Mouse (Mus musculus): ENCODE results near the gene Bace1. TPM values are rescaled to one million over a fixed set of nuclear protein-coding genes. Genes with fewer than 3 reads are reported as not detected.

Bace1 gene
- polyA plus RNA-seq (2012; rRNA removed), result 4.6 and 7.5 TPM in 2 replicates

GRCm38 (mm10) chr9:45838434-45839138, at the start of gene Bace1:
Bace1 (plus strand) TSS chr9:45838580.

DNA sequence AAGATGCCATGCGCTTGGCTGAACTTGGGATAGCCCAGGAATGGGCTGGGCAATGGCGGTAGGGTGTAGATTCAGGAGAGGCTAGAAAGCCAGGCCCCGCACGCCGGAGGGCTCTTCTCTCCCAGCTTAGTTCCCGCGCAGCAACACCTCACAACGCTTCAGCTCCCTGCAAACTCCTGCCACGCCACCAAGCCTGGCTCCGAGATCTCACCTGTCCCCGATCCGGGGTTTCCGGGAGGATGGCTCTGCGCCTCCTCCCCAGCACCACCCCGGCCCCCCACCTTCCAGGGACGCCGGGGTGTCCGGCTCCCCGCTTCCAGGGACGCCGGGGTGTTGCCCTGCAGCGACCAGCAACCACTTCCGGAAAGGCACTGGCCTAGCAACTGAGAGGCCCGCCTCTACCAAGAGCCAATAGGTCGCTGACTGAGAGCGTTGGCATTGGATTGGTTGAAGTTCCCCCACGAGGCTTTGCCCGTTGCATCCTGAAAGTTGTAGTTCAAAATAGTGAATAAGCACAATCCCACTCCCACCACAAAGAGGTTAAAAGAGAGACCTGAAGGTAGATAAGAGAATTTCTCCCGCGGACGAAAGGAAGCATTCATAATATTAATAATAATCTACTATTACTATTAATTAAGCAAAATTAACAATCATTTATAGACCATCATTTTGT, 10.0 kb upstream of the Bace1 start, which contains the start of gene Cep164:
Cep164 (minus strand) TSS at position 401 of the 673 bp plus-strand sequence.

GRCm38 (mm10) chr9:45906355-45907077, 68.1 kb downstream of the Bace1 start, which contains the start of the genes Pcsk7 and Rnf214:
Pcsk7 (plus strand) TSS chr9:45906497.
Rnf214 (minus strand) TSS chr9:45906911.

Other genes starting within 250 kb of the Bace1 start
- 3.8 and 7.7 TPM in 2 replicates for gene Cep164, start 9.9 kb upstream of the Bace1 start, polyA plus RNA-seq (2012; rRNA removed)
- 19.4 and 24.3 TPM in 2 replicates for gene Pcsk7, start 67.9 kb downstream of the Bace1 start, polyA plus RNA-seq (2012; rRNA removed)
- gene Rnf214, start 68.3 kb downstream of the Bace1 start, polyA plus RNA-seq (2012; rRNA removed), result 4.1 and 5.1 TPM in 2 replicates
- gene Tagln, start 97.5 kb downstream of the Bace1 start, polyA plus RNA-seq (2012; rRNA removed), result 1,224 and 2,118 TPM in 2 replicates
- gene Sidt2, start 116.7 kb downstream of the Bace1 start, polyA plus RNA-seq (2012; rRNA removed), result 173 and 181 TPM in 2 replicates
- gene Pafah1b2, start 174.1 kb downstream of the Bace1 start, polyA plus RNA-seq (2012; rRNA removed), result 8.1 and 8.3 TPM in 2 replicates
- 6.3 and 7.7 TPM in 2 replicates for gene Sik3, start 174.2 kb downstream of the Bace1 start, polyA plus RNA-seq (2012; rRNA removed)